Mouse (Mus musculus) hindbrain, embryonic 11.5 days (tissue): ENCODE measurements around the gene Brd3. TPM values are rescaled to one million over a fixed set of nuclear protein-coding genes. Genes with fewer than 3 reads are reported as not detected.

Experiments
- polyA plus RNA-seq: library from polyadenylated mRNA; unstranded; fragments of >200 nt; fragmentation: Nextera tagmentation; extraction: Ambion mirVana; gene quantifications from 2 replicates; pipeline ENCODE4 v1.2.1, GENCODE M21; 2014

Gene Brd3
- polyA plus RNA-seq, 1 experiment from 2014 or later = 161 TPM

Other genes starting within 250 kb of the Brd3 start
- gene Vav2, start 80.6 kb downstream of the Brd3 start, polyA plus RNA-seq = 12.9 and 14.9 TPM in 2 replicates
- gene Brd3os, start 65.3 kb downstream of the Brd3 start, polyA plus RNA-seq = 15.0 and 17.3 TPM in 2 replicates
- 58.6 and 62.5 TPM in 2 replicates for gene Wdr5, start 7.5 kb upstream of the Brd3 start, polyA plus RNA-seq
- gene Rxra, start 168.8 kb upstream of the Brd3 start, polyA plus RNA-seq = 6.5 and 7.6 TPM in 2 replicates